Mouse (Mus musculus): ENCODE results near the gene Yaf2.

GRCm38 (mm10) chr15:93298197-93298596 is 38.5 kb downstream of the Yaf2 start:
- no peak for TF ChIP-seq GATA1 (IDR thresholded peaks at IDR 0.05; ENCODE audit: borderline replicate concordance, low read length)
- no peak for TF ChIP-seq FLI1 (IDR thresholded peaks at IDR 0.05; ENCODE audit: low read length)
